11 mouse cellular contexts compared by ENCODE assay signal in the genomic region with DNA sequence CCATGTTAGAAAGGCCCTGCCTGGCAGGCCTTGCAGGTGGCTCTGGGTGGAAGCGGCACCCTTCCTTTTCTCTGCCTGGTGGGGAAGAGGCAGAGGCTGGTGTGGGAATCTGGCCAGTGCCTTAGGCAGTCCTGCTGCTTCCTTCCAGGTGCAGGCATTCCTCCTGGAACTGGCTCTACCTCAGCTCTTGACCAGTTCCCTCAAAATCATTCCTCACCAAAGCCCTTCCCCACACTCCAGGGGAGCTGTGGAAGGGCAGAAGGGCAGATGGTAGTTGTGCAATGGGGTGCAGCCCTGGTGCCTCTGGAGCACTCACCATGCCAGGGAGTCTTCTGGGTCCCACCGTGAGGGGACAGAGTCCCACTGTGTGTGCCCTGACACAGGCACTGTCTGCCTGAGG. TPM values are rescaled to one million over a fixed set of nuclear protein-coding genes. Genes with fewer than 3 reads are reported as not detected.
A peak's percentile ranks its signal among the peaks of the same experiment; 100 is the strongest.
DNase-seq lines count a peak whose midpoint lies in the region; ATAC-seq and TF ChIP-seq lines count a peak whose summit lies in the region.
"Had no signal": no experiment of that assay in that cellular context is flagged by ENCODE, and none has a peak within 500 bp of the region (broad histone marks: within the 10 kb centered on the region; RNA-seq: fewer than 3 reads in every experiment).

No protein-coding gene starts in this region.

- no peak overlapping the region for H3K4me3 ChIP-seq in forebrain, embryonic 10.5 days
- H3K4me3 ChIP-seq in forebrain, embryonic 11.5 days (ENCODE audit: low read depth, low read length): no peak overlapping the region
- no peak overlapping the region for H3K4me3 ChIP-seq in lung, embryonic 14.5 days (ENCODE audit: low read depth, low read length)
- H3K4me3 ChIP-seq in forebrain, embryonic 16.5 days (replicated peaks; ENCODE audit: low read length): no peak overlapping the region
- H3K4me3 ChIP-seq in olfactory bulb, adult 2 months (ENCODE audit: insufficient read depth, low read depth, low read length): no peak overlapping the region

- H3K27ac ChIP-seq in forebrain, embryonic 10.5 days: peak overlapping the region; percentile 37; the same call in 1 of the 2 replicates
- H3K27ac ChIP-seq in forebrain, embryonic 11.5 days (ENCODE audit: low read depth, low read length): no peak overlapping the region; the same call in 1 of the 2 replicates
- peak overlapping the region; percentile 37; the same call in 1 of the 2 replicates for H3K27ac ChIP-seq in lung, embryonic 14.5 days (ENCODE audit: low read depth)
- H3K27ac ChIP-seq in forebrain, embryonic 16.5 days (ENCODE audit: low read length): peak overlapping the region; percentile 85
- peak overlapping the region; percentile 45 for H3K27ac ChIP-seq in olfactory bulb, adult 2 months (ENCODE audit: insufficient read depth, low read depth, low read length)

- peaks cover 76% of the 10 kb centered on the region for H3K4me1 ChIP-seq in forebrain, embryonic 10.5 days
- peaks cover 7% of the 10 kb centered on the region; the same call in 1 of the 2 replicates for H3K4me1 ChIP-seq in forebrain, embryonic 11.5 days (replicated peaks; ENCODE audit: control insufficient read depth, insufficient read depth, low read length)
- H3K4me1 ChIP-seq in lung, embryonic 14.5 days (ENCODE audit: insufficient read depth): peaks cover 26% of the 10 kb centered on the region
- H3K4me1 ChIP-seq in forebrain, embryonic 16.5 days (replicated peaks; ENCODE audit: control insufficient read depth, insufficient read depth, low read length): peaks cover 67% of the 10 kb centered on the region
- peaks cover 86% of the 10 kb centered on the region for H3K4me1 ChIP-seq in olfactory bulb, adult 2 months (ENCODE audit: control insufficient read depth, insufficient read depth, low read length)

- TF ChIP-seq CTCF in lung, embryonic 14.5 days (IDR thresholded peaks at IDR 0.05; ENCODE audit: low read depth): no peak
- no peak for TF ChIP-seq CTCF in olfactory bulb, adult 2 months (IDR thresholded peaks at IDR 0.05; ENCODE audit: insufficient read depth, low read depth, low read length)

- no peaks in the 10 kb centered on the region for H3K36me3 ChIP-seq in forebrain, embryonic 10.5 days (replicated peaks)
- H3K36me3 ChIP-seq in forebrain, embryonic 11.5 days (ENCODE audit: control insufficient read depth, insufficient read depth, low read length): no peaks in the 10 kb centered on the region; the same call in 1 of the 2 replicates
- H3K36me3 ChIP-seq in lung, embryonic 14.5 days (ENCODE audit: insufficient read depth): no peaks in the 10 kb centered on the region
- no peaks in the 10 kb centered on the region for H3K36me3 ChIP-seq in forebrain, embryonic 16.5 days (ENCODE audit: control insufficient read depth, insufficient read depth)

- 86% methylated on average over 2 of the region's 2 CpGs for WGBS in forebrain, embryonic 10.5 days
- WGBS in forebrain, embryonic 11.5 days: 93% methylated on average over 2 of the region's 2 CpGs
- WGBS in lung, embryonic 14.5 days: 79% methylated on average over 2 of the region's 2 CpGs
- 67% methylated on average over 2 of the region's 2 CpGs for WGBS in forebrain, embryonic 16.5 days
- 55% methylated on average over 2 of the region's 2 CpGs for WGBS in olfactory bulb, adult 2 months

- H3K27me3 ChIP-seq in forebrain, embryonic 10.5 days (ENCODE audit: poor library complexity, severe bottlenecking): peaks cover 37% of the 10 kb centered on the region
- peaks cover 4% of the 10 kb centered on the region; the same call in 1 of the 2 replicates for H3K27me3 ChIP-seq in forebrain, embryonic 11.5 days (ENCODE audit: control insufficient read depth, insufficient read depth, low read length)
- no peaks in the 10 kb centered on the region for H3K27me3 ChIP-seq in lung, embryonic 14.5 days (ENCODE audit: insufficient read depth, low read length)
- H3K27me3 ChIP-seq in forebrain, embryonic 16.5 days (replicated peaks; ENCODE audit: control insufficient read depth, insufficient read depth, low read length): no peaks in the 10 kb centered on the region

- H3K4me2 ChIP-seq in forebrain, embryonic 11.5 days (ENCODE audit: low read depth, low read length, severe bottlenecking): no peak overlapping the region
- no peak overlapping the region for H3K4me2 ChIP-seq in lung, embryonic 14.5 days
- H3K4me2 ChIP-seq in forebrain, embryonic 16.5 days (ENCODE audit: low read length): peak overlapping the region; percentile 16

- no peak overlapping the region for H3K9ac ChIP-seq in forebrain, embryonic 11.5 days (ENCODE audit: low read length)
- no peak overlapping the region for H3K9ac ChIP-seq in lung, embryonic 14.5 days
- no peak overlapping the region for H3K9ac ChIP-seq in forebrain, embryonic 16.5 days (replicated peaks; ENCODE audit: low read depth, low read length)

- TF ChIP-seq POLR2A in olfactory bulb, adult 2 months (IDR thresholded peaks at IDR 0.05; ENCODE audit: insufficient read depth, low read depth, low read length): no peak

- no peaks in the 10 kb centered on the region for H3K9me3 ChIP-seq in forebrain, embryonic 10.5 days
- no peaks in the 10 kb centered on the region for H3K9me3 ChIP-seq in forebrain, embryonic 11.5 days (ENCODE audit: control insufficient read depth, low read length)
- no peaks in the 10 kb centered on the region for H3K9me3 ChIP-seq in lung, embryonic 14.5 days (ENCODE audit: low read depth, low read length)
- no peaks in the 10 kb centered on the region for H3K9me3 ChIP-seq in forebrain, embryonic 16.5 days (ENCODE audit: control insufficient read depth, low read length)

- no peak for DNase-seq in forebrain, embryonic 10.5 days (ENCODE audit: extremely low spot score, low spot score)
- DNase-seq in forebrain, embryonic 11.5 days (ENCODE audit: low spot score): no peak
- no peak for DNase-seq in lung, embryonic 14.5 days
- no peak for DNase-seq in lung, postnatal 10 days
- no peak for DNase-seq in Muller cell, postnatal 12 days (ENCODE audit: inconsistent ontology term)
- no peak for DNase-seq in urinary bladder, adult 2 months (ENCODE audit: low spot score)
- DNase-seq: adrenal gland, adult 8-10 months; embryo, embryonic 11 days; thymus, adult 2 months had no signal

- no peak for ATAC-seq in forebrain, embryonic 11.5 days (replicated peaks; ENCODE audit: low FRiP score)
- ATAC-seq in lung, embryonic 14.5 days (ENCODE audit: insufficient read depth): no peak
- ATAC-seq in forebrain, embryonic 16.5 days: no peak

RNA-seq across cellular contexts. Expression of a gene that starts 6.1 kb away (rescaled TPM):
- polyA plus RNA-seq in forebrain, embryonic 10.5 days (2016; fragmentation: Nextera tagmentation; extraction: Ambion mirVana): 9.6 and 11.1 TPM in 2 replicates
- 10.4 and 12.1 TPM in 2 replicates for polyA plus RNA-seq in forebrain, embryonic 11.5 days (2014; fragmentation: Nextera tagmentation; extraction: Ambion mirVana)
- 20.4 and 20.5 TPM in 2 replicates for polyA plus RNA-seq in lung, embryonic 14.5 days (2014; fragmentation: Nextera tagmentation; extraction: Ambion mirVana)
- 36.5 and 38.7 TPM in 2 replicates for polyA plus RNA-seq in forebrain, embryonic 16.5 days (2015; fragmentation: Nextera tagmentation; extraction: Ambion mirVana)
- not detected in 2 replicates for polyA plus RNA-seq in olfactory bulb, adult 2 months (2012; ENCODE audit: insufficient read depth, insufficient read length, low replicate concordance, missing spikeins)
- 35.1 and 39.0 TPM in 2 replicates for polyA plus RNA-seq in urinary bladder, adult 2 months (2012; rRNA removed)

RNA-seq across cellular contexts. Expression of a gene that starts 23.2 kb away (rescaled TPM):
- 114 and 124 TPM in 2 replicates for polyA plus RNA-seq in forebrain, embryonic 10.5 days (2016; fragmentation: Nextera tagmentation; extraction: Ambion mirVana)
- polyA plus RNA-seq in forebrain, embryonic 11.5 days (2014; fragmentation: Nextera tagmentation; extraction: Ambion mirVana): 104 and 107 TPM in 2 replicates
- polyA plus RNA-seq in lung, embryonic 14.5 days (2014; fragmentation: Nextera tagmentation; extraction: Ambion mirVana): 94.3 and 104 TPM in 2 replicates
- polyA plus RNA-seq in forebrain, embryonic 16.5 days (2015; fragmentation: Nextera tagmentation; extraction: Ambion mirVana): 83.4 and 96.5 TPM in 2 replicates
- not detected in 2 replicates for polyA plus RNA-seq in olfactory bulb, adult 2 months (2012; ENCODE audit: insufficient read depth, insufficient read length, low replicate concordance, missing spikeins)
- polyA plus RNA-seq in urinary bladder, adult 2 months (2012; rRNA removed): 35.3 and 38.0 TPM in 2 replicates

Comparison
In these comparisons a context has a peak if more than half of its experiments do, and no peak if none do; other contexts are left out.
1. RNA of a gene that starts 23.2 kb away (polyA plus RNA-seq): 114 to 124 TPM in forebrain, embryonic 10.5 days, 94.3 to 104 TPM in lung, embryonic 14.5 days, 104 to 107 TPM in forebrain, embryonic 11.5 days, 83.4 to 96.5 TPM in forebrain, embryonic 16.5 days and 35.3 to 38.0 TPM in urinary bladder, adult 2 months; not detected in olfactory bulb, adult 2 months; every median in the first group is over 10 times any median in the second.